Mouse (Mus musculus) intestine, embryonic 15.5 days (tissue): ENCODE measurements around the gene Slco1a1. TPM values are rescaled to one million over a fixed set of nuclear protein-coding genes. Genes with fewer than 3 reads are reported as not detected.

ENCODE experiments used
- ATAC-seq: fragments of 200-750 bp; cut with Nextera tagmentation; 2 replicates; pipeline ENCODE4 v1.8.0; 2017; ENCODE audit warnings: moderate TSS enrichment, moderate library complexity
- H3K27ac ChIP-seq: fragments of 300-500 bp; sonication (generic); 2 replicates; pipeline ENCODE4 v1.5.1; 2015; ENCODE audit warnings: mild to moderate bottlenecking, inconsistent platforms
- H3K27me3 ChIP-seq: fragments of 300-500 bp; sonication (generic); replicated peaks from 2 replicates; pipeline ENCODE4 v1.6.1; 2015; ENCODE audit warnings: inconsistent platforms
- H3K36me3 ChIP-seq: fragments of 300-500 bp; sonication (generic); 2 replicates; pipeline ENCODE4 v1.6.1; 2015; ENCODE audit warnings: inconsistent platforms
- H3K4me1 ChIP-seq: fragments of 300-500 bp; sonication (generic); replicated peaks from 2 replicates; pipeline ENCODE4 v1.6.1; 2015; ENCODE audit warnings: inconsistent platforms
- H3K4me2 ChIP-seq: fragments of 300-500 bp; sonication (generic); replicated peaks from 2 replicates; pipeline ENCODE4 v1.6.1; 2015; ENCODE audit warnings: mild to moderate bottlenecking, inconsistent platforms
- H3K4me3 ChIP-seq: fragments of 300-500 bp; sonication (generic); replicated peaks from 2 replicates; pipeline ENCODE4 v1.5.1; 2015; ENCODE audit warnings: inconsistent platforms
- H3K9ac ChIP-seq: fragments of 300-500 bp; sonication (generic); 2 replicates; pipeline ENCODE4 v1.6.1; 2015; ENCODE audit warnings: inconsistent platforms
- H3K9me3 ChIP-seq: fragments of 300-500 bp; sonication (generic); 2 replicates; pipeline ENCODE4 v1.6.1; 2016; ENCODE audit warnings: inconsistent platforms
- WGBS: fragments of 180-500 bp; shearing (Covaris S2); methylation state at CpG from one replicate; pipeline ENCODE4 v1.1.7; 2015; 5-methylcytosine and 5-hydroxymethylcytosine counted together
- polyA plus RNA-seq: library from polyadenylated mRNA; unstranded; fragments of >200 nt; fragmentation: Nextera tagmentation; extraction: Ambion mirVana; gene quantifications from 2 replicates; pipeline ENCODE4 v1.2.1, GENCODE M21; 2015

The Slco1a1 gene
- polyA plus RNA-seq, 1 experiment from 2014 or later, result not detected

DNA sequence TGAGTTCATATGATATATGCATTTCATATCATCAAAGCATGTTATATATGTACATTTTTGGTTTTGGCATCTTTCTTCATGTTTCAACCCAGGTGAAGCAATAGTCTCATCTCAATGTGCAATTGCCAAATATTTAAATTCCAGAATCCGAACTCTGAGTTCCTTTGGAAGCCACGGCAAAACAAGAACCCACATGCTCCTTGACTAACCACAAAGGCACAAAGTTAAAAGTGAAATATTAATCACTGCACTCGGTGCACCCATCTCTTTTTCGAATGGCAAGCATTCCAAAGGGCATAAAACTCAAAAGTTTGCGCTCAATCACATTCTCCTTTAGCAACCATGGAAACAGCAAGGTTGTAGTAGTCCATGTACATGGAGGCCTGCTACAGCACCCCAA is 80.7 kb downstream of the Slco1a1 start:
- Histone ChIP-seq H3K27ac (no peak overlapping the region), H3K4me1 (no peaks in the 10 kb centered on the region), H3K9ac (no peak overlapping the region), H3K9me3 (no peaks in the 10 kb centered on the region), H3K36me3 (no peaks in the 10 kb centered on the region), H3K4me2 (no peak overlapping the region), H3K4me3 (no peak overlapping the region), H3K27me3 (no peaks in the 10 kb centered on the region)
- no peak for ATAC-seq
- 86% methylated on average over 5 of the region's 5 CpGs for WGBS

DNA sequence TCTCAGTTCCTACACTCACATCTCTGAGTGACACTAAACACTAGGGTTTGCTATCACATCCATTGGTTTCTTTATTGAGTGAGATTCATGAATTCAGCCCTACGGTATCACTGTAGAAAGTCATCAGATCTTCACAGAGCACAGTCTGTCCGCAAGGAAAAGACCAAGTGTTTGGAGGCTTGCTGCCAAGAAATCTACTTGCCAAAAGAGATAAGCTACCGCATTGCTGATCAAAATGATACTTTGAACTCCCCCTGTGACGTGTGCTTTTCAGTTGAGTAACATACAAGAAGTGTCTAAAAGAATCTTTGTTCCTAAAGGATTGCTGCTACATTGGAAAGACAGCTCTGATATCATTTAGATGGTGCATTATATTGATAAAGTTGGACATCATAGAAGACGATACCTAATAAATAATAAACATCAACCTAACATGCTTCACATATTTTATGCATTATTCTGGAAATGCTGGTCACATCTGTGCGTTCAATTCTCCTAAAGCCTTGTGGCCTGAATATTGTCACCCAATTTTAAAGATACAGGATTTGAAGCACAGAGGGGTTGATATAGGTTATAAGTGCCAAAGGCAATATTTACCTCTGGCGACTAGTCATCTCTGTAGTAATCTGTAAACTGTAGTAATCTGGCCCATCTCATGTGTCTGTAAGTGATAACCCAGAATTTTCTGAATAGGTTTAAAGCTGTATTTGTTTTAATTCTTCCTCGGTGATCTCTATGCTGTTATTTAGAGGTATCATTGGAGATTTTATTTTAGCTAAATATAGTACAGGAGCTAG is 88.8 kb downstream of the Slco1a1 start:
- Histone ChIP-seq H3K27ac (no peak overlapping the region), H3K9me3 (no peaks in the 10 kb centered on the region), H3K4me2 (no peak overlapping the region), H3K4me3 (no peak overlapping the region), H3K9ac (no peak overlapping the region), H3K4me1 (no peaks in the 10 kb centered on the region), H3K36me3 (no peaks in the 10 kb centered on the region), H3K27me3 (no peaks in the 10 kb centered on the region)
- 78% methylated on average over 8 of the region's 8 CpGs for WGBS
- ATAC-seq, result no peak

Other genes with a start within 250 kb of the Slco1a1 start
- not detected in 2 replicates for gene Gm5724, start 173.2 kb downstream of the Slco1a1 start, polyA plus RNA-seq
- not detected in 2 replicates for gene Slco1a4, start 90.8 kb downstream of the Slco1a1 start, polyA plus RNA-seq
- not detected in 2 replicates for gene Gm6614, start 64.5 kb upstream of the Slco1a1 start, polyA plus RNA-seq